Mouse (Mus musculus) brain, adult 2 months (tissue): Measurements from ENCODE around the gene Mfap1b.
A peak's percentile ranks its signal among the peaks of the same experiment; 100 is the strongest.
"Not testable (repeated sequence)": the region's sequence is repeated elsewhere in the genome, so short reads cannot be mapped to it uniquely, and the experiment has no call there.

Source experiments
- DNase-seq: peaks from one replicate; pipeline ENCODE4 v3.0.0; 2011; ENCODE audit warnings: low read depth, low spot score

The Mfap1b gene

DNA sequence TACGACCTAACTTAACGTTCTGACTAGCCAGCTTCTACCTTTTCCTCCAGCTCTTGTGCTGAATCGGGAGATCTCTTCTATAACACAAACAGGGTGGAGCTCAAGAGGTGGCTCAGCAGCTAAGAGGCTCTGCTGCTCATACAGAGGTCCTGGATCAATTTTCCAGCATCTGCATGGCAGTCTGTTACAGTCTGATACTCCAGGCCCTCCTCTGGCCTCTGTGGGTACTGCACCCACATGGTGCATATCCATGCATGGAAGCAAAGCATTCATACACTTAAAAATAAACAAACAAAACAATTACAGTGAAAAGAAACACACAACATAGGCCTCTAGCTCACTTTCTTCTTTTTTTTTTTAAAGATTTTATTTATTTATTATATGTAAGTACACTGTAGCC is 1.1 kb downstream of the Mfap1b start:
- not testable (repeated sequence) for DNase-seq

DNA sequence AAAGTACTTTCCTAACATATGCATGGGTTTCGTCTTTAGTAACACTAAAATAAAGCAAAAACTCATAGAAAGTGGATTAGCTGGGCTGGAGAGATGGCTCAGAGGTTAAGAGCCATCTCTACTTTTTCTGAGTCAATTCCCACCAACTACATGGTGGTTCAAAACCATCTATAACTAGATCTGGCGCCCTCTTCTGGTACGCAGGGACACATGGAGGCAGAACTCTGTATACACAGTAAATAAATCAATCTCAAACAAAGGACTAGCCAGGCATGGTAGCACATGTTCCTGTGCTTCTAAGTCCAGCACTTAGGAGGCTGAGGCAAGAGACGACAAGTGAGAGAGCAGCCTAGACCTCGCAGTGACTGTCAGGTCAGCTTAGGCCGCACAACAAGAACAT is 4.9 kb downstream of the Mfap1b start:
- DNase-seq: not testable (repeated sequence)

DNA sequence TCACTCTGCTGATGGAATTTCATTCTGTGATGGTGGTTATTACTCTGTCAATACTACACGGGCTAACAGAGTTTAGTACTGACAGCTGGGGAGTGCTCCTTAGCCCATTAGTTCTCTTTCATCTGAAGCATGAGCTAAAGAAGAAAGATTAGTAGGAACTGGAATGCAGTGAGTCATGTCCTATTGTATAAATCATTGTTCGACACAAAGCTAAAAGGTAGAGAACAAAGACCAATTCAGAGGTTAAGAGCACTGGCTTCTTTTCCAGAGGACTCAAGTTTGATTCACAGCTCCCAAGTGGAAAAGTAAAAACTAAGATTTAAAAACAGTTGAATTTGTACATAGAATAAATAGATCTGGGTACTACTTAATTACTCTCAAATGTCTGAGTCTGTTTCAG is 13.8 kb downstream of the Mfap1b start:
- no peak for DNase-seq

DNA sequence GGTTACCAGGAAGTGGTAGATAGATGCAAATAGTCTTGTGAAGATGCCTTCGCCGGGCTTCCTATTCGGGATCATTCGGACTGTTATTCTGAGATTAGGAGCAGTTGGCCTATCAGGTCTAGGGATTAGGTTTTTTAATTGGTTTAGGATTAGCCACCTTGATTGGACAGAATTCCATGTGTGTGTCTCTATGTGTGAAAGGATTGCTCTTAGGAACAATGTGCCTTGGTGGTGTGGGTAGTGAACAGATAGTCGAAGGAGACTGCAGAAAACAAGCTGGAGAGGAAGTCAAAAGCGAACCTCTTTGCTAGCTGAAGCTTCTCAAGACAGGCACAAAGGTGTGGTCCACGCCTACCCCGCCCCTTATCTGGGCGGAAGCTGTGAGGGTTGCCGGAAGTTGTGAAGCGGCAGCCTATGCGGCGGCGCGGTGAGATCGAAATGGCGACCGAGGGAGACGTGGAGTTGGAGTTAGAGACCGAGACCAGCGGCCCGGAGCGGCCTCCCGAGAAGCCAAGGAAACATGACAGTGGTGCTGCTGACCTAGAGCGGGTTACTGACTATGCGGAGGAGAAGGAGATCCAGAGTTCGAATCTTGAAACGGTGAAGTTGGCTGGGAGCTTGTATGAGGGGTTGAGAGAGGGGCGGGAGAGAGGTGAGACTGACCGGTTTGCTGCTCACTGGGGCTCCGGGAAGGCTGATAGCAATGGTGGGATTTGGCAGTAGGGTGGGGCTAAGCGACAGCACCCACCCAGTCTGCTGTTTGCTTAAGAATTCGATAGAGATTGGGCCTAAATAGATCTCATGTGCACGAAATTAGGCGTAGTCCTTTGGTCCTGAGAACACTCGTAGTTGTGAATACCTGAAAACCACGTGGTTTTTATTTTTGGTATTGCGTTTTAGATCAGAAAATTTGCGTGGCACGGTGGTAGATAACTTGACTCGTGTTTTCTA is 16.9 kb downstream of the Mfap1b start, which contains the start of gene Serinc4:
Gene Serinc4, minus strand, starts transcription at position 90 of the 951 bp plus-strand sequence.
- peak; percentile 93 for DNase-seq

DNA sequence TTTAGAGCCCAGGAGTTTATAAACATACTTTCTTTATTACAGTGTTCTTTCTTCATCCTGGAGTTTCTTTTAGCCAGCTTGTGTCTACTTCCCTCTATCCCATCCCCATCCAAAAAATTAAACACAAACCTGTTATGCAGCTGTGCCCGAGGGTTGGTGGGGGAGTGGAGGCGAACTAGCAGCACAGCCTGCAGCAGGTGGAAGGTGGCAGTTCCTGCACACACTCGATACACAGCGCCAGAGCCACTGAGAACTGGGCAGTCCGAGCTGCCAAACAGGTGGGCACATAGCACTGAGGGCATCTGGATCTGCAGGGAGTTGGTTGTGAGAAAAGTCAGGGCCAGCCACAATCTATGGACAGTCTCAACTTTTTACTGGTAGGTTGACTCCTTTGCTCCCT is 18.3 kb downstream of the Mfap1b start:
- no peak for DNase-seq

DNA sequence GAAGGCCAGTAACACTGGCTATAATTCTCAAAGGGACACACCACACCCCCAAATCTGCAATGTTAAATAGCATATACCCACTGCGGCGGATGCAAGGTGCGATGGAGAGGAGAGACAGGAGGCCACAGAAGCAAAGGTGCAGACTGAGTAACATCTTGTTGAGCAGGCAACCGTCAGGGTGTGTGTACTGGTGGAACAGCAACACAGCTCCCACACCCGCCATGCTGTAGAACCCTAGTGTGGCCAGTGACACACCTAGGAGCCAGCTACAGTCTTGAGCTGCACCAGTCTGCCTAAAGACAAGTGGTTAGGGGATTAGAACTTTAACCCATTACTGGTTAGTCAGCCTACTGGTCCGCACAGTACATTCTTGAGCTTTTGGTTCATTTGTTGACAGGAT is 19.9 kb downstream of the Mfap1b start:
- no peak for DNase-seq

DNA sequence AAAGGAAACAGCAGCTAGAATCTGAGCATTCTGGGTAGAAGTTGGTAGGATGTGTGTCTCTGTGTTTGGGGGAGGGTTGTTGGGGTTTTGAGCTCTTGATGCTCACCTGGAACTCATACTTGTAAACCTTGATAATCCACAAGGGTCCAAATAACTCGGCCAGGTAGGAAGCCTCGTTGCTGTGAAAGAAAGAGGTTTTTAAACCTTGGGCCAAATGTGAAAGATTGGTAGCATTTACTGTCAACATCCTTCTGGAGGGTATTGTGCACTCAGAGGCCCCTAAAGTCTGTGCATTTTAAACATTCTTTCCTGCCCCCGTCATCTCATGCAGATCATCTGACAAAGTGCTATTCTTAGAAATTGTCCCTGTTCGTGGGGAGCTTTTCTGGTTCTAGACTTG is 20.9 kb downstream of the Mfap1b start, which contains the start of gene Hypk:
Gene Hypk, plus strand, starts transcription at position 301 of the 400 bp plus-strand sequence.
- peak; percentile 20 for DNase-seq

DNA sequence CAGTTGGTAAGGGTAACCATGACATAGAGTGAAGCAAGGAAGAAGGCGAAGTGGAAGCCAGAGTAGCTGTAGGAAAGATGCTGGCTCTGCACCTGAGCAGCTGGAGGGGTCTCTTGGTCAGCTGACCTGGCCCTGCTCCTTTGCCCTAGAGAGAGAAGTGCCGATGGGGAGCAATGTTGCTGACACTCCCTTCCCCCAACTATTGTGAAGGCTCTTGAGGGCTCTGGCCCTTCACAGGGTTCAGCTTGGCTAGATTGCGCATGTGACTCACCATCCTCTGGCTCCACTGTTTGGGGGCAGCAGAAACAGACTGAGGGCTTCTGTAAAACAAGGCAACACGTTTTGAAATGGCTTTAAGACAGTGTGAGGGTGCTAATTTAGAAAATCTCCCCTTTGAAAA is 21.5 kb downstream of the Mfap1b start:
- no peak for DNase-seq

DNA sequence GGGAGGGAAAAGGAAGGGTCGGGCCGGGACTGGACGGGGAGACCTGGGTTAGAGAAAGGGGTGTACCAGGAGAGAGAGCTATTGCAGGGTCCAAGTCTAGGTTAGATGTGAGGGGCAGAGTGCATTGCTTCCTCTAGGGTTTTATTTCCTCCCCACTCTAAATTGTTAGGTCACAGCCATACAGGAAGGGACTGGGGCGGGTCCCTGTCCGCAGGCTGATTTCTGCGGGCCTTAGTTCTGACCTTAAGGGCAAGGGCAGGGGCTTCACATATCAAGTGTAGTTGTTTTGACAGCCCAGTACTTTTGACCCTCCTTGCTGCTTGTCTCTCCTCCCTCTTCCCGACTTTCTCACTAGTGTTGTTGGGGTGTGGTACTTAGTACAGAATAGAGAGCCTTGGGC is 23.8 kb downstream of the Mfap1b start:
- no peak for DNase-seq

DNA sequence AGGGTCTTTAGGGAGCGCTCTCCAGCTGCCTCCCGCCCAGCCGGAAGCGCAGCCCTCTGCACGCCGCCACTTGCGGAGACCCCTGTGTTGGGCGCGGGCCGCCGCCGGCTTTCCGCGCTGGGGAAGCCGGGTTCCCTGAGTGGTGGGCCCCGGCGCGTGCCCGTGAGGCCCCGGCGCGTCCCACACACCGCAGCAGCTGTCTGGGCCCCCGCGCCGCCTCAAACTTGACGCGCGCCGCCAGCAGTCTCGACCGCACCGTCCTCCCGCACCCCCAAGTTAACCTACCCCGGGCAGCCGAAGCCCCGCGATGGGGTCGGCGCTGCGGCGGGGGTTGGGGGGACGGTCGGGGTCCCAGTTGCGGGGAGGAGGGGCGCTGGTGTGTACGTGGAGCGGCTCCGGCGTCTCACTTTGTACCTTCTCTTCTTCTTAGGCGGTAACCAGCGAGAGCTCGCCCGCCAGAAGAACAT is 24.3 kb downstream of the Mfap1b start:
- peak; percentile 19 for DNase-seq

DNA sequence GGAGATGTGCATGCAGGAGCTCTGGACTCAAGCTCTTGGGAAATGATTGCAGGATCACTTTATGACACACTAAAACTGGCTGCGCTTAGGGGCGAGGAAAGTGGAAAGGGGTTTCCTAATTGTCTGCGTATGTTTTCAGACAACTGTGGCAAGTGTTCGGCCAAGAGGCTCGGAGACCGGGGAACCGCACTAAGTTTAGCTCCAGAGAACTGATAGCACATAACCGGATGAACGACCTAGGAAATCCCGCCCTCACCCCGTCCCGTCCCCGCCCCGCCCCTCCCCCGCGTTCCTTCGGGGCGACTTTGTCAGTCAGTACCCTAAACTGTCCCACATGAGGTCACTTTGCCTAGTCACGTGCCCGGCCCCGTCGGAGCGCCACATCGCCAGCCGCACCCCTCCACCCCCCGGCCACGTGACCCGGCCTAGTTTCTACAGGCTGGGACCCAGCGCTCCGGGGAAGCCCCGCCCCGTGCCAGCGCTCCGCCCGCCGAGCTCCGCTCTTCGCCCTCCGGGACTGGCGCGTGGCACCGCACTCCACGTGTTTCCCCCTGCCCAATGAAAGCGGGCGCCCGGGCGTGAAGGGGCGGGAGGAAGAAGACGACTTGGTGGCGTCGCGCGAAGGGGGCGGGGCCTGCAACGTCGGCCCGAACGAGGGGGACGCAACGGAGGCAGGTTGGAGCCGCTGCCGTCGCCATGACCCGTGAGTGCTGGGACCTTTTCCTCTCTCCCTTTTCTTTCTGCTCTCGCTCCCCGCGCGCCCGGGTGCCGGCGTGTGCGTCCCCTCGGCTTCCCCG is 24.9 kb downstream of the Mfap1b start, which contains the start of gene Serf2:
Gene Serf2, plus strand, starts transcription at position 457 of the 797 bp plus-strand sequence.
- peak; percentile 99 for DNase-seq

DNA sequence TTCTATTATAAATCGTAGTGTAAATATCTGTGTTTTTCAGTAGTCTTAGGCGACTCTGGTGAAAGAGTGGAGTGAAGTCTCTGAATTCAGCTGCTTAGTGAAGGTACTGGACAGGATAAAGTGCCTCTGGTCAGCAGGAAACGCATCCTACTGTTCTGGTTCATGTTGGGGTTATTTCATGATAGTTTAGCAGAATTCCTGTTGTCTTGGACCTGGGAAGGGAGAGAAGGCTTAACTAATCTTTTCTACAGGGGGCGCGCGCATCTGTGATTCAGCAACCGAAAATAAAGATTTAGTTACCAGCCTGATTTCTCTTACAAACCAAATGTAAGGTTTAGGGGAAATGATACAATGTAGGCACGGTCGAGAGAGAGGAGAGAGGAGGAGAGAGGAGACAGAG is 25.7 kb downstream of the Mfap1b start:
- DNase-seq: peak; percentile 41

DNA sequence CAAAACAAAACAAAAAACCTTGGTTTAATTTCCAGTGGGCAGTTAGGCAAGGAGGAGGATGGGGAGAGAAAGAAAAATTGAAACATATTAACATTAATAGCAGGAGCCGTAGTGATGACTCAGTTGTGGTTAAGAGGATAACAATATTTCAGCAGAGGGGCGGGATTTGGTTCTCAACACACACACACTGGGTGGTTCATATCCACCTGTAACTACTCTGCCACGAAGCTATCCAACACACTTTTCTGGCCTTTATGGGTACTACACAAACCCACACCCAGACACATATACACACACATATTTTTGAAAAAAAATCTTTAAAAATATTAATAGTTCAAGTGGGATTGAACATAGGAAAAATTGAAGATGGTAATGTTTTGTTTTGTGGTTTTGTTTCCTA is 26.9 kb downstream of the Mfap1b start:
- DNase-seq: no peak

DNA sequence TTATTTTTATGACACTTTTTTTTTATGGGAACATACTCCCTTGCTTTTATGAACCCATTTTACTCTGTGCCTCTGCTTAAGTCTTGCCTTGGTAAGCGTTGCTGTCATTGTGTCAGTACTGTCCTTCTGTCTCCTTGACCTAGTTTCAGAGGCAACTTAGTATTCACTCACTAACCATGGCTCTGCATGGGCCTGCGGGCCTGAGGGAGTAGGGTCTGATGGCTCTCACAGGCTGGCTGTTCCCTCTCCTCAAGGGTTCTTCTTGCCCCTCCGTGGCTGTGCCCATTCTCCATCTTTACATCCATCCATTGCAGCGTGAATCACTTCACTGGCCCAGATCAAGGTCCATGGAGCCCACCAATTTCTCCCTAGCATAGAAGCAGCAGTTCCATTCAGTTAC is 27.4 kb downstream of the Mfap1b start:
- DNase-seq: no peak

DNA sequence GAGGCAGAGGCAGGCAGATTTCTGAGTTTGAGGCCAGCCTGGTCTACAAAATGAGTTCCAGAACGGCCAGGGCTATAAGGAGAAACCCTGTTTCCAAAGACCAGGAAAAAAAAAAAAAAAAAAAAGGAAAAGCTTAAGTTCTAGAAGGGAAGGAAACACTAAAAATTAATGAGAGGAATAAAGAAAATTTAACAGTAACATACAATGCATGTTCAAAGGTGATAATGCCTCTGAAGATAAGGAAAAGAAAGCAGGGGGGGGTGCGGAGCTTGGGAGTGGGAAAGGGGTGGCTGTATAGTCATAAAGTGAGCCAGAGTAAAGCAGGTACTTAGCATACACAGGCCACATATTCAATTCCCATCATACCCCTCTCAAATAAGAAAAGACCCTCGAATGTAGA is 28.8 kb downstream of the Mfap1b start:
- DNase-seq: no peak

DNA sequence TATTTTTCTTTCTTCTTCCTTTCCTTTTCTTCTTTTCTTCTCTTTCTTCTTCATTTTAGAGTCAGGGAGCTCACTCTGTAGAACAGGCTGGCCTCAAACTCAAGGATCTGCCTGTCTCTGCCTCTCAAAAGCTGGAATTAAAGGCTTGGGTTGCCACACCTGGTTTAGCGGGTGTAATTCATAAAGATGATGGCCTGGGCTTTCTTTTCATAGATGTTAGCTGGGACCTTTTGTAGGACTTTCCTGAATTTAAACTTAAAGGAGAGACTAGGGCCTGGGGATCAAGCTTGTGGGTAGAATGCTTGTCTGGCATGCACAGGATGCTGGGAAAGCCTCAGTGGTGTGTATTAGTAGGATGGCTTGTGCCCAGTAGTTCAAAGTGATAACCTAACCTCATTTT is 29.7 kb downstream of the Mfap1b start, which contains the start of gene Ell3:
Gene Ell3, minus strand, starts transcription at position 101 of the 400 bp plus-strand sequence.
- no peak for DNase-seq

DNA sequence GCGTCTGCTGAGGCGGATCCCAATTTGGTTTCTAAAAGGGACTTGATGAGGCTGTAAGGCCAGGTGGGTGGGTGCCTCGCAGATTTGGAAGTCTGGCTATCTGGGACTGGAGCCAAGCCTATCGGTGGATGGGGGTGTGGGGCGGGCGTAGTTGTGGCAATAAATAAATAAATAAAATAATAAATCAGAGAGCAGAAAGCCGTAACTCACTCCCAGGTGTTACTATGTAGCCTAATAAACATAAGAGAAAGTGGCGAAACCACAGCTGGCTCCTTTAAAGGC is 30.9 kb downstream of the Mfap1b start:
- peak; percentile 28 for DNase-seq

DNA sequence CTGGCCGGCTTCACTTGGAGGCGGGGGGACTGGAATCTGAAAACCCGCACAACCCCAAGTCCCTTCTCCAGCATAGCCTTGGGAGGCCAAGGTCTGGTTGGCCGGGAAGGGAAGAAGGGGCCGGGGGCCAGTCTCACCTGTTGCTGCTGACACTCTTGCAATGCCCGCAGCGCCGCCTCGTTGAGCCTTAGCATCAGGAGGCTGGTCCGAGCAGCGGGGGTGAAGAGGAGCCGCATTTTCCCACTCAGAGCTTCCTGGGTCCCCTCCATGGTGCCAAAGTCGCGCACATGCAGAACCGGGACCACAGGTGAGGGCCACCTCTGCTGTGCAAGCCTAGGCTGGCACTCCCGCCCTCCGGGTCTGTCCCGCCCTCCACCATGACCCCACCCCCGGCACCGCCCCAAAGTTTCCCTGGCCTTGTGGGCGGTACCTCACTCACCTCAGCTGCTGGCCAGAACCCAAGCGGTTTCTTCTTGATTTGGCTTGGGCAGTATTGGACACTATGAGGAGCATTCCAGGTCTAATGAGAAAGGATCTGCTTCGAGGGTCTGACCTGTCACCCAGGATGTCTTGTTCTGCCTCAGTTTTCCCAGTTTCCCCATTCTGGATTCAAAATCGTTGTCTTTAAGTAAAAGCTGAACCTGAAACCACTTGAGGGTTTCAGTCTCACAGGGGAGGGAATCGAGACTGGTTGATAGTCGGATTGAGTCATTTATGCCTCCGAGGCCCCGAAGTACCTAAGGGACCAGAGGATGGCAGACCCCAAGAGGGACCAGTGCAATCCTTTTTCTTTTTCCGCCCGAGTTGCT is 31.4 kb downstream of the Mfap1b start:
- DNase-seq: peak; percentile 43

DNA sequence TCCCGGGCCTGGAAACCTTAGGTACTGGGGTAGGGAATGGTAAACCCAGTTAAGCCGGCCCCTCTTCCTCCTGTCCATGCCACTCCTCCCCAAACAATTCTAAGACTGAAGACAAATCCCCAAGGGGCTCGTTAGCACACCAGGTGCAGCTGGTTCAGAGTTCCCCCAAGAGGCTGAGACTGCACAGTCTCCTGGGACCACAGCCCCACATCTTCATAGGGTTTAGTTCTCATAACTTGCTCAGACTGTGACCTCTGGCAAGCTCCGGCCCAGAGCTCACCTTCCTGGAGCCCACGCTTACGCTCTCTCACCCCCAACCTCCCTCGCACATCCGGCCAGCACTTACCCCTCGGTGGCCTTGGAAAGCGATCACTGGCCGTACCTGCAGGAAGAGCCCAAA is 32.1 kb downstream of the Mfap1b start:
- DNase-seq: no peak

DNA sequence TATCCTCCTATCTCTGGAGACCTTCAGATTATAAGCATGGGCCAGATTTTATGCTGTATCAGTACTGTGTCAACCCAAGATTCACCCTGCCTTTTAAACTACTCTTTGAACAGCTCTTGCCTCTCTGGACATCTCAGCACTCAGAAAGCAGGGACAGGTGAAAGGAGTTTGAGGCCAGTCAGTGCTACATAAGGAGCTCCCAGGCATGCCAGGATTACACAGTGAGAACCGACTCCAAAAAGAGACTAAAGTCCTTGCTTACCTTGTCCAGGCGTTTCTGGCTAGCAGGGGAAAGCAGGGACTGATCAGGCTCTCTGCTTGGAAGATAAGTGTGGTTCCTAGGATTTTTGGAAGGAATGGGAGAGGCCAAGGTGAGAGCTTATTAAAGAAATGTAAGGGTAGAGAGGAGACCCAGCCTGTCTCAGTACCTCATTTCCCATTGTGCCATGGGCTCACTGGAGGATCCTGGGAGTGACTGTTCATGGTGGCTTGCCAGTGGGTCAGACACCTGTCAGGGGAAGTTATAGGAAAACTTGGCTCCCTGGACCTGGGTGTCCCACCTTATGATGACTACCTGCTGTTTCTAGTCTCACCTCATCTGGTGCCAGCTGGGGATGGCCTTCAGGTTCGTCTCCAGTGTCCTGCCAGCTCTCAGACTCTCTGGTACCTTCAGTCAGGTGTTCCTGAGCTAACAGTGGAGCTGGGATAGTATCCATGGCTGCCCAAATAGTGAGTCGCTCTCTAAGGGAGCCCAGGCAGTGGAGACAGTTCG is 32.8 kb downstream of the Mfap1b start:
- DNase-seq: no peak

DNA sequence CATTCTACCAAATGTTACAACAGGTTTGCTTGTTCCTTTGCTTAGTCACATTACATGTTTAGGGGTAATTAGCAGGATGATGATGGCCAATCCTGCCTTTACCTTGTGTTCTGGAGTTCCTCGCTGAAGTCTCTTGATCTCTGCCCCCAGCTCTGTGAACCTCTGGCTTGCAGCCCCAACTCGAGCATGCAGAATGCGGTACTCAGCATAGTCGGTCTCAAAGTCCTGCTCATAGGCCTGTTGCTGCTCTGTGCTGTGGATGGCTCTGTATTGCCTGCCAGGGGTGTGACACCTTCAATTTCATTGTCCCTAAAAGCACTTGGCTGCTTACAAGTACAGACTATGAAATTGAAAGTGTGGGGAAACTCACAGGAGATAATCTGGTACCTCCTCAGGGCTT is 34.1 kb downstream of the Mfap1b start:
- DNase-seq: no peak
